Mouse (Mus musculus): ENCODE results near the gene Ptprm.

Gene Ptprm

DNA sequence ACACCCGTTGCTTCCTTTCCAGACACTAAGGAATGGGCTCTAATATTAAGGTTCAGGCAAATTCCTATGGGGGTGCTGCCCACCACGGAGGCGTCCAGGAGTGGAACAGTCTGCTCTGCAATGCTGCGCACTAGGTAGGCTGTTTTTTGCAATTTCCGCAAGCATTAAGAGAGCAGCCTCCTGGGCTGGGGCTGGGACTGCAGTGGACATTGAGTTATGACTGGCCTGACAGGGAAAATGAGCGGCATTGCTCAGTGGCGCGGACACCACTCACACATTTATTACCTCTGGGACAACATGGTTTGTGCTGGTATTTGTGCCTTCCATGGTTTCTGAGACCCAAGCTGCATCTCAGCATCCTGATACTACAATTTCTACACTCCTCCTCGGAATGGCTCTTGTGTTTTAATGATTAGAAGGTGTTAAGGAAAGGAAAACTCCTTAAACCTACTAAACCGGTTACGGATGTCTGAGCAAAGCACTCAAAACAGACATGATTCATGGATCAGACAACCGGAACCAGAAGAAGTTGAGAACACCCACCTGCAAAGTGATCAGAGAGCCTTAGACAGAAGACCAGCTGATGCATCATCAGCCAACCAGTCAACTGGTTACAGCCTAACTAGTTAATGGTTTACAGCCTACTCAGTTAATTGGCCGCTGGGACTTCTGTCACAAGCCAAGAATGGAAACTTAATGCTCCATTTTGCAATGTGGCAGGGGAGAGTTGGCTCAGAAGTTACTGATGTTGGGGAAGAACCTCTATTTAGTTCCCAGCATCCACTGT, 76.9 kb downstream of the Ptprm start:
- DNase-seq, result no peak

DNA sequence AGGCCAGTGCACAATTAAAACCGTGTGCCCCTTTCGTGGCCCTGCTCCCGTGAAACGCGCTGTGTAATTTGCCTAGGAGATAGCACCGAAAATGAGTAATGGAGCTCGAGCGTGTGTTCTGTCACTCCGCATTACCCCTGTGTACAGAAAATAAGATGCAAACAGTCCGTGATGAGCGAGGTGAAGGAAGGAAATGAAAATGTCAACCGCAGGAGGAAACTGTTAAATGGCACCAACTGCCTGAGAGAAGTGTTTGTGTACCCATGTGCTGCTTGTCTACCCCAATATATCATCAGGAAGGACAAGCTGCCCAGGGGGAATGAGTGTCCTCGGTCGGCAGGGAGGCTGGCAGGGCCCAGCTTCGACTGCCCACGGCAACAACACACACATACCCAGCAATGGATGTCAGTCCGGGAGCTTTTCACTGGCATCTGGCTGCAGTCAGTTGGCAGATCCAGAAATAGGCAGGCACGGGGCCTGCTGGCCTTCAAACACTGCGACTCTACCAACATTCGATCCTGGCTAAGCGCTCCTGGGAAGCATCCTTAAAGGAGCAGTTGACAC, 79.6 kb downstream of the Ptprm start:
- DNase-seq, result peak; percentile 57 to 62

DNA sequence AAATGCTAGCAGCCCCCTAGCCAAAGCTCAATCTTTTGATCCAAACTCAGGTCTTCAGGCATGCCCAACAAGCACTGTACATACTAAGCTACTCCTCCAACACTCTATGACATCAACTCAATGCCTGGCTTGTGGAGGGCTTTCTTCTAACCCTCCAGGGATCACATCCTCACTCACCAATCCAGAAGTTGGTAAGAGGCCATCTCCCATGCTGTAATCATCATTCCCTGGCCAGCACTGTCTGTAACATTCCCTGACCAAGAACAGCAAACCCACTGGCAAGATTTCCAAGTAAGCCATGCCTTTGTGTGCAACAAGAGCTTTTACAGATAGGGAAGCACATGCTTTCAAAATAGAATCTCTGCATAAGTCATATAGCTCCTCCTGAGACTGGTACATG, 81.3 kb downstream of the Ptprm start:
- no peak for DNase-seq

DNA sequence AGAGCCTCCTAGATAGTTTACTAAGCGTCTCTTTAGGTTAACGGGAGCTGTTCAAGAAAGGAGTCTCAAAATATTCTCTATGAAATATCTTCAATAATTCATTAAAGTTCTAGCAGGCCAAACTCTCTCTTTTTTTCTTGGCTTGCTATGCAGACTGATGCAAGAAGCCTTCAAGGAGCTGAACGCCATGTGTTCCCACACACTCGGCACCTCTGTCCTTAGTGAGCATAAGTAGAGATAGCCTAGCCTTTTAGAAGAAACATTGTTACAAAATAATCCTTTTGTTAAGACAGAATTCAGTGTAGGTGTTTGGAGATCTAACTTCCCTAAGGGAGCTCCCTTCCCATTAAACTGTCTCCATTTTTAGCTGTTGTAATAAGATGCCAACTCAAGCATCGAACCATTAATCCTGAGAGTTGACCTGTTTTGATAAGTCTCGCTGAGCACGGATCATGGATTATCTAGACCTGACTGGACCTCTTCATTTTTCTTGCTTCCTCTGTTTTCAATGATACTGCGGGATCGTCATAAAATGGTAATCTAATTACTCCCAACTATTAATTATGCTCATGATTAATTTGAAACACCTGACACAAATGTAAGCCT, 85.7 kb downstream of the Ptprm start:
- DNase-seq, result no peak

DNA sequence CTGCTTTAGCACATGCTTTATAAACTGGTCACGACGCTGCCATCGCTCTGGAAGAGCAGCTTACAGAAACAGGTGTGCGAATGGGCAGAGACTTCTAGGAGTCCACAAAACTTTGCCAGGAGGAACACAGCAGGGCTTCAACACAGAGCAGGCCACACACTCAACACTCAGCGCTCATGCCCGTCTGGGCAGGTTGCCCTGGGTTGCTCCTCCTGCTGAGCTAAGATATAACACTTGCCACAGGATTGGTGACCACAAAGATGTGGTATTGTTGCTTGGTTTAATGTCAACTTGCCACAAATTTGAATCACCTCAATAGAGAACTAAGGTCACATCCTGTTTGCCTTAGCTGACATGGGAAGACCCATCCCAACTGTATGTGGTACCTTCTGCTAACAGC, 88.0 kb downstream of the Ptprm start:
- DNase-seq, result no peak

DNA sequence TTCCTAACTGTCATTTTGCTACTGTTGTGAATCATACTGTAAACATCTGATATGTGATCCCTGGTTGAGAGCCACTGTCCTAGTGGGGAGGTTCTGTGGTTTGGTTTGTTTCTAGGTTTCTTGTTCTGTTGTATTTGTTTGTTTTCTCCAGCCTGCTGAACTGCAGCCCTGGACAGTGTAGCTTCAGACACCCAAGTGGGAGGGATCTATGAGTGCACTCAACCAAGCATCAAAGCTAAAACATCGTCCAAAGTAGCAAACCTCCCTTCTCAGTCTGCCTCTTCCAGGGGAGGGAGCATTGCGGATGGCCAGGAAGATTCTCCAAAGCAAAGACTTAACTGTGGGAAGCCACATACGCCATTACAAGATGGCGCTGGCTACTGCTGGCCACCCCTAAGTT, 88.7 kb downstream of the Ptprm start:
- DNase-seq, result no peak

DNA sequence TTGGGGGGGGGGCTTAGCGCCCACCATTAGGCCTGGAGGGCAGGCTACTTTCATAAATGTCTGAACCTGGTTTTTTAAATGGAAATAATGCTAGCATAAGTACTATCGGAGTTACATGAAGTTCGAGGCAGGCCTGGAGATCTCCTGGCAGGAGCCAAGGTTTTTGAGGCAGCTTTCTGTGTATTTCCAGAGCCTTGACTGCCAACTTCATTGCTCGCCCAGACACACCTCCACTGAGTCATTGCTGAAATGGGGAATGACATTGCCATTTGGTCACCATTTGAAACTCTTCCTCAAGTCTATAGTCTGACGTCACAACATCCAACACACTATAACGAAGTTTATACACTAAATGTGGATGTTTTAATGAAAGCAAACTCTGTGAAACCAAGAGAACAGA, 89.5 kb downstream of the Ptprm start:
- no peak for DNase-seq

DNA sequence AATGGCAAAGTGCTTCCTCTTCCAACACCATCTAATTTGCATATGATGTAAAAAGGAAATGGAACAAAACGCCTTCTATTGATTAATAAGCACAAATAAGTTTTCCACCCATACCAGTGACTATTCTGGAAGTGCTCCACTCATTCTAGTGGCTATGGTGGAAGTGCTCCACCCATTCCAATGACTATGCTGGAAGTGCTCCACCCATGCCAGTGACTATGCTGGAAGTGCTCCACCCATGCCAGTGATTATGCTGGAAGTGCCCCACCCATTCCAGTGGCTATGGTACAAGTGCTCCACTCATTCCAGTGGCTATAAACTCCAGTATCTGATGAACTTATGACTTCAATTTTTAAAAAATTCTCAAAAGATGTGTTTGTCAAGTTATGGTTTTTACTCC, 91.2 kb downstream of the Ptprm start:
- no peak for DNase-seq

DNA sequence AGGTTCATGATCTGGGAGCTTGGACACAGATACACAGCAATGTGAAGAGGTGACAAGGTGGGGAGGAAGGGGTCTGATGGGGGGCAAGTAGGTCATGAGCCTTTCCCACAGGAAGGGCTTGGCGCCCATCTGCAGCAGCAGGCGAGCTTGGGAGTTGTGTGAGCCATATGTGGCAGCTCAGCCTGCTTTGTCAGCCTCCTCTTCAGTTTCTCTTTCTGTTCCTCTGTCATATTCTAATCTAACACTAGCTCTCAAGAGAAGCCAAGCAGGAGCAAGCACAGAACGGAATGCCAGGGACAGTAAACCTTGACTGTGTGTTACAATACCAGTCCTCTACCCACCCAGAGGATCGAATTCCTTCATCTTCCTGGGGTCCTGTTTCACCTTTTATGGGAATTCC, 94.2 kb downstream of the Ptprm start:
- no peak for DNase-seq

DNA sequence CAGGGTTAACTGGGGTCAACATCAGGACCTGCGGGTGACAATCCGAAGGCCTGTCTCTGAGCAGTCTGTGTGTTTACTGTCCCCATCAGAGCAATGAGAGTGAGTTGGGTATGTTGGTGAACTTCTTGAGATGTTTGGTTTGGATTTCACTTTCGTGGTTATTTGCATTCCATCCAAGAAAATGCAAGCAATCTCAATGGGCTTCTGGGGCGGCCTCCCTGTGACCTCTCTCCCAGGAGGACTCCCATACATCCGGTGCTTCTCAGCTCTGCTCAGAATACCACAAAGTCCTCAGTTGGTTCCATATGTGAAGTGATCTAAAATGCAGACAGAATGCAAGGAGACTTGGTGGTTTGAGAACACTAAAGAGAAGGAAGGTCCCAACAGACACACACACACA, 96.5 kb downstream of the Ptprm start:
- no peak for DNase-seq

DNA sequence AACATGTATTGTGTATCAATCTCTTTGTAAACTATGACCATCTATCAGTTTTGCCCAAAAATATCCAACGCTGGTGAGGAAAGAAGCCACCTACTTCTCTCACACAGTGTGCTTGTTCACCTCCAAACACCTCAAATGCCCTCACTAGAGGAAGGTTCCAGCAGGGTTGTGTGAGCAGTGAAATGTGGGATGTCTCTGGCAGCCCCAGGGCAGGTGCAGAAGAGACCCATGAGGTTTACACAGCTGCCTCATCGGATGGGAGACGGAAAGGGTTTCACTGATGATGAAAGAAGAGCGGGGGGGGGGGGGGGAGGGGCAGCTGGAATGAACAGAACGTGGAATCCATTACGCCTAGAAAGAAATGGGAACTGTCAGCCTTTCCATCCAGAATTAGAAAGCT, 98.1 kb downstream of the Ptprm start:
- DNase-seq, result no peak

DNA sequence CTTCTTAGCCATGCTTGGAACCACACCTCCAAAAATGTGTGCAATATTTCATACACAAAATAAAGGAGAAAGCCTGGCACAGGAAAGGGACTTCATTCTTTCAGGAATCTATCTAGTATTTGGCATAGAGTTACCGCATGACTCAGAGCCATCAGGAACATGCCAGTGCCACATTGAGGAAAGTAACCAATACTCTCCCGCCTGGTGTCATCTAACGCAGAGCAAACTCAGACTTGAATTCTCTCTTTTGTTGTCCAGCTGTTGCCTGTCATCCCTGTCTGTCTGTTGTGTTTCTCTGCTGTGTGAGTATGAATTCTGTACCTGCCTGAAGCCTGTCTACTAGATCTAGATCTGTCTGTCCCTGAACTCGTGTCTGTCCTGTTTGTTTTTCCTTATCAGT, 100.8 kb downstream of the Ptprm start:
- no peak for DNase-seq

DNA sequence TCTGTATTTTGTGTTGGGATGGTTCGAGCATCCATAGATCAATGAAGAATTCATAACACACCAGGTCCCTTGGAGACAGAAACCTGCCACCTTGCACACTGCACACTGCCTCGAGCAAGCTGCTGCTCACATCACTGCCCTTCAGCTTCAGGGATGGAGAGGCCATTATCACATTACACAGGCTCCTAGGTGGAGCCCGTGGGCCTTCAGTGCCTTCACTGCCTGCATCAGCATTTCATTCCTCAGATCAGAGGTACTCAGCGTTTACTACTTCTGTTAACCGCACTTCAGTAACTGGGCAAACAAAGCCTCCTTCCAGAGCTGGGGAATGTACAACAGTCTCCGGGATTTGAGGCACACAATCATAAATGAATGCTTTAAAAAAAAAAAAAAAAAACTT, 101.3 kb downstream of the Ptprm start:
- no peak for DNase-seq

DNA sequence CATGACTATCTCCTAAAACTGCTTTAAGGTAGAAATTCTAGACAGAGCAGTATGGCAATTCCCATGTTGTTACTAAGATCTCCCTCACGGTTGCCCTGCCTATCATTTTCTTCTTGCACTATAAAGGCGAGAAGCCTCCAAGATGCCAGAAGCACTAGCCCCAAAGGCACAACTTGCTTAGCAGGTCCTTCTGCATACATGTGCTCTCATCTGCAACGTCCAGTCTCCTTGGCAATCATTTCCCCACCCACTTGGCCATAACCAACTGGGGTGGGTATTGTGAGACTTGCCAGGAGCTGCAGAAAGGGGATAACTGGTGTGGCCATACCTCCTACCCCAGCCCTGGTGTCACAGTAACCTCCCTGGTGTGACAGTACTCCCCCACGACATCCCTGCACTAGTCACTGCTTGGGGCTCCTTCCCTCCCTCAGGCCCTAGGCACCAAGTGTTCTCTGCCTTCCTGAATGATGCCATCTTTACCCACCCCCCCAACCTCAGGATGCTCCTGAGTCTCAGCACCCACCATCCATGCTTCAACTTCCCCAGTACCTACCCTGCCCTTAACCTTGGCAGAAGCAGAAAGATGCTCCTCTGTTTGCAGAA, 108.9 kb downstream of the Ptprm start:
- no peak for DNase-seq

DNA sequence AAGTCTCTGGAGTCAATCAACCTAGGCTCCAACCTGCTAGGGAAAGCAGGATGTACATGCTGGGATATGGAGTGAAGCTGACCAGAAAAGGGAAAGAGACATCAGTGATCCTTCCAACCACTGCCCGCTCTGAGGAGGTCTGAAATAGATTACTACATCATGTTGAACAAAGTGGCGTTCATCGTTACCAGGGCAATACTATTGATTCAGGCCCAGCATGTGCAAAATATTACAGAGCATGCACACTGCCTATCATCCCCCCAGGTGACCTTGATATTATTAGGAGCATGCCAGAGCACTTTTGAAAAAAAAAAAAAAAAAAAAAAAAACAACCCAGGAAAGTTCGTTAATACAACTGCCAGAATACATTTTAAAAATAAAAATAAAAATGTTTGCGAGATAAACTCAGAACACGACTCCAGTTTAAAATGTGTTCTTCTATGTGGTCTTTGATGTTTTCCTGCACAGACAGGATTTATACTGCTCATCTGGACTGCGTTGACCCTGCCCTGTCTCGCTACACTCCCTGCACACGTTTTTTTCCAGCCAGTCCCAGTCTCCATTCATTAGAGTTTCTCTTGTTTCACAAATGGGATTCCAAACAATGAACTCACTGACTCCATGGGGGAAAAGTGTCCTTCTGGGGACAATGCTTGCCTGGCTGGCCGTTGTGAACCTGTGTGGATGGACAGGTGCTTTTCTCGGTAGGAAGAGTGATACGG, 111.3 kb downstream of the Ptprm start:
- no peak for DNase-seq

DNA sequence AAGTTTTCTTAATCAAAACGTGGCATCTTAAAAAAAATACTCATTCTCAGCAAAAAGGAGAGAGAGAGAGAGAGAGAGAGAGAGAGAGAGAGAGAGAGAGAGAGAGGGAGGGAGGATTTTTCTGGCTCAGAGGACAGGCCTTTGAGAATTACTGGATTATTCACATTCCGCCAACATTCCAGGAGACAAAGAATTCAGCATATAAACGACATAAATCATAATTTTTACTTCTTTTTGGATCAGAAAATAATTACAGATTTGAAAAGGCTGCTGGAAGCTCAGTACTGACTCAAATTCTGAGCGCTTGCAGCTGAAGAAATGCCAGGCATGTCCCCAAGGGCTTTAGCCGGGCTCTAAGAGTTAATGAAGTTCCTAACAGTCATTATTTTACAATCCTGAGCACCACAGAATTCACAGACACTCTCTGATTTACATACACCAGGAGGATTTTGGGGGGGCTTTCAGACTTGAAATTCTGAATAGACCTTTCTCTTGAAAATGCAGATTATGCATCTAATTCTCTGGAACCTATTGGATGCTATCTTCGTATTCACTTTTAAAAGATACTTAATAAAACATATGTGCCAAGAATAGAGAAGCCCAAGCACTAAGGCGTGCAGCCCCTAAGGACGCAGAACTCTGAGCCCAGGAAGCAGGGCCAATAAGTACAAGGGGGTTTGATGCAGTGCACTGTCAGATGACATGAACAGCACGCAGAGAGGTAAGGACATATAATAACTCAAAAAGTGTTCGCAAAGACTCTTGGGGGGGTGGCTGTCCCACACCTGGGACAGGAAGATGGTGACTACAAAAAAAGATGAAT, 112.1 kb downstream of the Ptprm start:
- no peak for DNase-seq

DNA sequence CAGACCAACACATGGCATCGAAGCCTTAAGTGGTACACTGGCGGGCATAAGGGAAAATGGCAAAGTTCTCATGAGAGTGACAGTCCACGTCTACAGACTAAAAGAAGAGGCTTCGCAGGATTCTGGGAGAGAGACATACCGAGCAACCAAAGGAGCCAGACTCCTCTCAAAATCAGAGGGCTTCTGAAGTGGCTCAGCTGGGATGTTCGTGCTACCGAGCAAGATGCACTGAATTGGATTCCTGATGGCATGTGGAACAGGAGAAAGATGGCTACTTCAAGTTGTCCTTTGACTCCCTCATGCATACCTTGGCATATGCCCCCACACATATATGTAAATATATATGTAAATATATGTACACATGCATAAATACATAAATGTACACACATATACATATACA, 115.4 kb downstream of the Ptprm start:
- DNase-seq, result no peak

DNA sequence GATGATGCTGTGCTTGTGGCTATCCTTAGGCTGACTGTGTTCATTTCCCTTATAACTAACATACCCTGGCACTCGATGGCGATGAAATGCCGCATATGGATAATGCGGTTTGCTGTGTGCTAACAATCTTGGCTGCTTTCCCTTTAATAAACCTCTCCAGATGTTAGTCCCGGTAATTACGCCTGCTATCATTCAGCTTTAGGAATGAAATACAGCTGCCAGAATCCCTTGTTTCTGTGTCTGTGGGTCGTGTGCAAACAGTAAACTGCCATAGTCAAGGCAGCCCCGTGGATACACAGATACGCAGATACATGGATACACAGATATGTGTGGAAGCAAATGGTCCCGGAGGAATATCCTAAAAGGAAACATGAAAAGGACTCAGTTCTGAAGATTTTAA, 116.8 kb downstream of the Ptprm start:
- no peak for DNase-seq

DNA sequence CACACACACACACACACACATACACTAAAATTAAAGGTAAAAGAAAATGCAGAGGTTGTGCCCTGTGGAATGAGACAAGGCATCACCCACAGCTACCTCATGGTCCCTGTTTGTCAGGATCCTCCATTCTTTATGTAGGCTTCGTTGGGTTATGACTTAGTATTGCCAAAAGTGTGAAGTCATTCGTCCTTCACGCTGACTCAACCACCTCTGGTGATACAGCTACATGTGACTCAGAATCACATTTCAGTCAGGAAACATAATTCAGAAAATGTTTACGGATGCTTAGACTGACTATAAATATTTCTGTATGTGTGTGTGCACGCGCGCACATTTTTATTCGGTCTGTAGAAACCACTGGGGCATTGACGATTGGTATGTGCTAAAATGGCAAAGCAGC, 121.2 kb downstream of the Ptprm start:
- no peak for DNase-seq

DNA sequence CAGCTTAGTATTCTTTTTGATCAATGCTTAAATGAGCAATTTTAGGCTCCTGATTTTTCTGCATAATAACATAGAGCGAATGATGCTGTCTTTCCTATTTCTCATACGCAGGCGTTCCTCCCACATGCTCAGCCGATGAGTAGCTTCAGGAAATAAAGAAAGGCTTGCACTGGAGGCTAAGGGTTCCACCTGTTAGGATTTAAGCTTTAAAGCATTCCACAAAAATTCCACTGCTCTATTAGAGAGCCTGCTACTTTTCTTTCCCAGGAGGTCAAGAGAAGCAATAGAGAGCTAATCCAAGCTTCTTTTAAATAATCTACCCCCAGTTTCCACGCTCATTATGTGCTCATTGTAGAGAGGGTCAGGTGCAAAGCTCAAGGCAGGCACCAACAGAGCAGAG, 127.3 kb downstream of the Ptprm start:
- no peak for DNase-seq

DNA sequence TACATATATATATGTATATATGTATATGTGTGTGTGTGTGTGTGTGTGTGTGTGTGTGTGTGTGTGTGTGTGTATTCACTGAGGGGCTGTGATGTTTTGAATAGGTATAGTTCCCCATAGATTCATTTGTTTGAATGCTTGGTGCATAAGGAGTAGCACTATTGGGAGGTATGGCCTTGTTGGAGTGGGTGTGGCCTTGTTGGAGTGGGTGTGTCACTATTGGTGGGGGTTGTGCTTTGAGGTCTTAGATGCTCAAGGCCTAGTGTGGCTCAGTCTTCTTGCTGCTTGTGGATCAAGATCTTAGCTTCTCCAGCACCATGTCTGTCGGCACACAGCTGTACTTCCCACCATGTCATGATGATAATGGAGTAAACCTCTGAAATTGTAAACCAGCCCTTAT, 138.9 kb downstream of the Ptprm start:
- DNase-seq, result no peak

DNA sequence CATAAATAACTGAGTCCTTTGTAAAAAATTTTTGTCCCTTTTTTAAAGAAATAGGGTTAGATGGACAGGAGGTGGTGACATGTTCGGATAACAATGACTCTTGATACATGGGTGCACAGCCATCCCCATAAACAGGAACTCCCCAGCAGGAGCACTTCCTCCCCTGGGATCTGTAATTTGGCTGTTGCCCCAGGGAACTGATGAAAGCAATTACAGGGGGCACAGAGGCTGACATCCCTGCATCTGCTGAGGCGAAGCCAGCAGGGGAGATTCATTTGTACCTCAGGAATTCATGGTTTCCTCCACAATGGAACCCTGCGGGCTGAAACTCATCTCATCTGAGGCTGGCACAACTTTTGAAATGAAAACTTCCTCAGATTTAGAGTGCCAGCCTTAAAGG, 140.5 kb downstream of the Ptprm start:
- no peak for DNase-seq
